Mouse (Mus musculus): ENCODE measurements around the gene Cxcr5. TPM values are rescaled to one million over a fixed set of nuclear protein-coding genes. Genes with fewer than 3 reads are reported as not detected.

The Cxcr5 gene
- polyA plus RNA-seq, 1 experiment from 2014 or later = 0.46 TPM

- no peaks in the 10 kb centered on the region for H3K9me3 ChIP-seq
- H3K4me3 ChIP-seq = peak overlapping the region; percentile 98
- no peak overlapping the region for H3K9ac ChIP-seq
- 5% methylated on average over 7 of the region's 7 CpGs for whole genome bisulfite sequencing
- no peaks in the 10 kb centered on the region for H3K27me3 ChIP-seq
- H3K36me3 ChIP-seq = peaks cover 10% of the 10 kb centered on the region
- H3K4me2 ChIP-seq = peak overlapping the region; percentile 81
- no peak for ATAC-seq (ENCODE audit: insufficient number of reproducible peaks, low FRiP score, low TSS enrichment, low read depth)
- H3K27ac ChIP-seq = peak overlapping the region; percentile 99
- peaks cover 82% of the 10 kb centered on the region for H3K4me1 ChIP-seq
Observed at GRCm38 (mm10) chr9:44487441-44487840, 74.2 kb downstream of the Cxcr5 start.

DNA sequence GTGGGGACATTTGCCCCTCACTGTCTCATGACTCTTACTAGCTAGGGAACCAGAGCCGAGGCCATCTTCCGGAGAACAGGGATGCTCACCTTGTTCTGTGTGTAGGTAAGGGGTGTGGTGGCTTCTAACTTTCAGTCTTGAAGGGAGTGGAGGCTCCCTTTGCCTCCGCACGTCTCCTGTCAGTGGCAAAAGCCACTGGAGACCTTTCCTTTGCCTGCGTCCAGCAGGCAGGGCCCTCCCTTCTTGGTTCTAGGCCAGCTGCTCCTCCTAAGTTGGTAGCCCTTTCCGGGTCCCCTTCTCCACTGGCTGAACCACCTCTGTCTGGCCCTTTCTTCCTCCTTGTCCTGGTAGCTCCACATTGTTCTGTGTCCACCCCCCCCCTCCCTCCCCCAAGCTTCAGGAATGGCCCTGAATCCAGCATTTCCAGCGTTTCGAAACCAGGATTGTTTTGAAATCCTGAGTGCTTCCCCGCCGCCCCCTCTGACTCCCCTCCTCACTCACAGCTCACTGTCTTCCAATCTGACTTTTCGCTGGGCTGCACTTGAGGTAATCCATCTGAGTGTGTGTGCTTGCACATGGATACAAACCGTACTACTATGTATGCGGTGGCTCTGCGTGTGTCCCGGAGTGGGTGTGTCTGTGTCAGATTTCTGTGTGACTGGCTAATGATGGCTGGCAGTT lies 74.8 kb downstream of the Cxcr5 start:
- no peak for ATAC-seq (ENCODE audit: insufficient number of reproducible peaks, low FRiP score, low TSS enrichment, low read depth)
- H3K9ac ChIP-seq = peak overlapping the region; percentile 24

GRCm38 (mm10) chr9:44486335-44486734 lies 75.3 kb downstream of the Cxcr5 start:
- Histone ChIP-seq H3K4me2 (peak overlapping the region; percentile 81), H3K36me3 (peaks cover 2% of the 10 kb centered on the region; the same call in 1 of the 2 replicates), H3K4me3 (peak overlapping the region; percentile 98), H3K9me3 (no peaks in the 10 kb centered on the region), H3K27me3 (no peaks in the 10 kb centered on the region), H3K4me1 (peaks cover 78% of the 10 kb centered on the region), H3K9ac (peak overlapping the region; percentile 24; the same call in 1 of the 2 replicates), H3K27ac (peak overlapping the region; percentile 99)
- no peak for ATAC-seq (ENCODE audit: insufficient number of reproducible peaks, low FRiP score, low TSS enrichment, low read depth)
- WGBS = 11% methylated on average over 3 of the region's 3 CpGs

More for the DNA sequence above, 74.8 kb downstream of the Cxcr5 start:
- H3K9me3 ChIP-seq = no peaks in the 10 kb centered on the region
- peak overlapping the region; percentile 98 for H3K4me3 ChIP-seq
- peak overlapping the region; percentile 81 for H3K4me2 ChIP-seq
- peak overlapping the region; percentile 99 for H3K27ac ChIP-seq
- 7% methylated on average over 15 of the region's 15 CpGs for WGBS
- no peaks in the 10 kb centered on the region for H3K27me3 ChIP-seq
- H3K4me1 ChIP-seq = peaks cover 83% of the 10 kb centered on the region
- H3K36me3 ChIP-seq = peaks cover 8% of the 10 kb centered on the region

DNA sequence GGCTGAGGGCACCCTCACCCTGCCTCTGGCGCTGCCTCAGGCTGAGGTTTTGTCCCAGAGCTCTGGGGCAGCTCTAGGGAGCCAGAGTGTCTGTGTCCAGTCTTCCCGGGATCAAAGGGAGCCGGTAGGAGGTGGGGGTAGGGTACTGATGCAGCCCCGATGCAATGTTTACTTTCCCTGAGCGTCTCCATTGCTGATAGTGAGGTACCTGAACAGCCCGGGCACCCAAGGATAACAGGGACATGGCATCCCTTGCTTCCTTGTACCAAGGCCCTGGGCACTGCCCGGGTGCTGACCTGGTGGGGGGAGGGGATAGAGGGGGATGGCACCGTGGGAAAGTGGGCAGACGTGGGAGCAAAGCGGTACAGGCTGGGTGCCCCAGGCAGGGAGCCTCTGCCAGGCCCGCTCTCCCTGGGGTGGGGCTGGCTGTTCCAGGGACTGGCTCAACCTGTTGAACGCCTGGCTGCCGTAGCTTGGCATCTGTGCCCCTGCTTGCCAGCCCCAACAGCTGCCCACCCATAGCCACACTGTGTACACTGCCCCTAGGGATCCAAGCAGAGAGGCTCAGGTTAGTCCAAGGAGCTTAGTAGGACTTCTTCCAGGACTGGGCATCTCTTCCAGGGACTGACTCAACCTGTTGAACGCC lies 76.0 kb downstream of the Cxcr5 start:
- H3K4me3 ChIP-seq = peak overlapping the region; percentile 98
- H3K27ac ChIP-seq = peak overlapping the region; percentile 99
- H3K9ac ChIP-seq = peak overlapping the region; percentile 24
- H3K27me3 ChIP-seq = no peaks in the 10 kb centered on the region
- WGBS = 20% methylated on average over 14 of the region's 14 CpGs
- peak overlapping the region; percentile 81 for H3K4me2 ChIP-seq
- H3K4me1 ChIP-seq = peaks cover 76% of the 10 kb centered on the region
- ATAC-seq (ENCODE audit: insufficient number of reproducible peaks, low FRiP score, low TSS enrichment, low read depth) = no peak
- no peaks in the 10 kb centered on the region for H3K36me3 ChIP-seq
- no peaks in the 10 kb centered on the region for H3K9me3 ChIP-seq

- Histone ChIP-seq H3K4me1 (peaks cover 76% of the 10 kb centered on the region), H3K36me3 (no peaks in the 10 kb centered on the region), H3K4me3 (peak overlapping the region; percentile 98), H3K4me2 (peak overlapping the region; percentile 81), H3K27ac (peak overlapping the region; percentile 99), H3K9ac (peak overlapping the region; percentile 24), H3K27me3 (no peaks in the 10 kb centered on the region), H3K9me3 (no peaks in the 10 kb centered on the region)
- WGBS = 18% methylated on average over 6 of the region's 6 CpGs
- no peak for ATAC-seq (ENCODE audit: insufficient number of reproducible peaks, low FRiP score, low TSS enrichment, low read depth)
Observed at GRCm38 (mm10) chr9:44485105-44485515, 76.6 kb downstream of the Cxcr5 start.

- peak overlapping the region; percentile 81 for H3K4me2 ChIP-seq
- H3K36me3 ChIP-seq = no peaks in the 10 kb centered on the region
- WGBS = 12% methylated on average over 7 of the region's 7 CpGs
- peak overlapping the region; percentile 98 for H3K4me3 ChIP-seq
- H3K27me3 ChIP-seq = no peaks in the 10 kb centered on the region
- peaks cover 75% of the 10 kb centered on the region for H3K4me1 ChIP-seq
- no peaks in the 10 kb centered on the region for H3K9me3 ChIP-seq
- peak overlapping the region; percentile 99 for H3K27ac ChIP-seq
- H3K9ac ChIP-seq = peak overlapping the region; percentile 97
- no peak for ATAC-seq (ENCODE audit: insufficient number of reproducible peaks, low FRiP score, low TSS enrichment, low read depth)
Observed at GRCm38 (mm10) chr9:44484311-44485104, 77.2 kb downstream of the Cxcr5 start.

DNA sequence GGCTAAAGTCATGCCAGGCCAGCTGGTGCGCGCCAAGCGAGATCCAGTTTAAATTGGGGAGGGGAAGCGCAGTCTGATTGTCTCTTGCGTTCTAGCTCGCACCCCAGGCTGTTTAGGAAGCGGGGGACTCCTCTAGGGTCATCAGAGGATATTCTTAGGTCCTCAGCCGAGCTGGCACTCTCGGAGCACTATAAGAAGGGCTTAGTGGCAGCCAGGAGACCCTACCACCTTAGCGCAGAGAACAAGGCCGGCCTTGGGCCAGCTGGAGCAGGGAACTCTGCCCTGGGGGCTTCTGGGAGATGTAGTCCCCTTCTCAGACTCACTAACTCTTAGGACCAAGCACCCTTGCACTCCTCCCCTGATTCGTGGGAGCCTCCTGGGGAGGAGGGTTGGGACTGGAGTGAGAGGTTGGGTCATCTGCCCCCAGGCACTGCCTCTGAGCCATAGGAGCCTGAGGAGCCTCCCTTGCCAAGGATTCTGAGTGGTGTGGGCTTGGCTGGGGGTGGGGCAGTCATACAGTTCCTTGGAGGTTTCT lies 78.1 kb downstream of the Cxcr5 start:
- H3K4me1 ChIP-seq = peaks cover 65% of the 10 kb centered on the region
- H3K36me3 ChIP-seq = no peaks in the 10 kb centered on the region

DNA sequence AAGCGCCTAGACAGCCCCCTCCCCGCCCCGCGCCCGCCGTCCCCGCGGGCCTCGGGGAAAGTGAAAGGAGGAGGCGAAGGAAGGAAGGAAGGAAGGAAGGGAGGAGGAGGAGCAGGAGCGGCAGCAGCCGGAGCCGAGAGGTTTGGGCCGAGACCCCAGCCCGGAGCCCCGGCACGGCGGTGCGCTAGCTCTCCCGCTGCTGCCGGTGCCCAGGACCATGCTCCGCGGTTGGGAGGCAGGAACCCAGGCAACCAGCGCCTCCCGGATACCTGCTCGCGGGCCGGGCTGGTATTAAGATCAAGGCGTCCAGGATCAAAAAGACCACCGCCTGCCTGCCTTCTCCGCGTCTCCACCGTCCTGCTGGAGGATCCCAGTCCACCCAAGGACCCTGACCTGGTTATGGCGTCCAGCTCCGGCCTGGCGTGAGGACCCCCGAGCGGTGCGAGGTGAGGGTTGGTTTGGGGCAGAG lies 78.6 kb downstream of the Cxcr5 start:
- no peaks in the 10 kb centered on the region for H3K9me3 ChIP-seq
- H3K4me3 ChIP-seq = peak overlapping the region; percentile 98
- H3K4me2 ChIP-seq = peak overlapping the region; percentile 81
- no peaks in the 10 kb centered on the region for H3K27me3 ChIP-seq
- no peak for ATAC-seq (ENCODE audit: insufficient number of reproducible peaks, low FRiP score, low TSS enrichment, low read depth)
- H3K27ac ChIP-seq = peak overlapping the region; percentile 99
- peaks cover 60% of the 10 kb centered on the region for H3K4me1 ChIP-seq
- WGBS = 0% methylated on average over 39 of the region's 39 CpGs
- no peaks in the 10 kb centered on the region for H3K36me3 ChIP-seq
- H3K9ac ChIP-seq = peak overlapping the region; percentile 97

More for the DNA sequence above, 78.1 kb downstream of the Cxcr5 start:
- WGBS = 0% methylated on average over 12 of the region's 12 CpGs
- Histone ChIP-seq H3K4me3 (peak overlapping the region; percentile 98), H3K27ac (peak overlapping the region; percentile 99), H3K4me2 (peak overlapping the region; percentile 81), H3K9me3 (no peaks in the 10 kb centered on the region), H3K27me3 (no peaks in the 10 kb centered on the region), H3K9ac (peak overlapping the region; percentile 97)
- no peak; the same call in 1 of the 2 replicates for ATAC-seq (ENCODE audit: insufficient number of reproducible peaks, low FRiP score, low TSS enrichment, low read depth)

DNA sequence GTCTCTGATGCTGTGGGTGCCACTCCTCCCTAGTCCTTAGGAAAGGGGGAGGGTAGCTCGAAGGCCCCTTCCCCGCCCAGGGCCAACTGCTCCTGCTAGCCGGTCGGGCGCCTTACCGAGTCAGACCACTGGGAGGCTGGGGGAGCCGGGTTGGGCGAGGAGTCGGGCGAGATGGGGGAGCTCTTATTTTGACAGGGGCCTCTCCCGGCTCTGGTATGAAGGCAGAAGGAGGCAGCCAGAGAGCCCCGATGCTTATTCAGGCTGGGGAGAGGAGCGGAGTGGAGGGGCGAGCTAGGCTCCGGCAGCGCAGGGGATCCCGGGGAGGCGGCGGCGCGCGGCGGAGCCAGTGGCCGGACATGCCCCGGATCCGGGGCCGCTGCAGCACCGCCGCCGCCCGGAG lies 79.1 kb downstream of the Cxcr5 start, which contains the start of gene Bcl9l:
Gene Bcl9l (plus strand): TSS at position 274 of the 400 bp plus-strand sequence.
- H3K9me3 ChIP-seq = no peaks in the 10 kb centered on the region
- no peaks in the 10 kb centered on the region for H3K36me3 ChIP-seq
- peaks cover 59% of the 10 kb centered on the region for H3K4me1 ChIP-seq
- peak within 1 kb of the TSS; percentile 99 for H3K27ac ChIP-seq
- WGBS = under 1% methylated on average over 30 of the region's 31 CpGs
- H3K9ac ChIP-seq = peak within 1 kb of the TSS; percentile 97
- H3K4me2 ChIP-seq = peak within 1 kb of the TSS; percentile 81
- peak; percentile 73 for ATAC-seq (ENCODE audit: insufficient number of reproducible peaks, low FRiP score, low TSS enrichment, low read depth)
- peak within 1 kb of the TSS; percentile 98 for H3K4me3 ChIP-seq
- H3K27me3 ChIP-seq = no peaks in the 10 kb centered on the region

- Histone ChIP-seq H3K27ac (peak overlapping the region; percentile 99), H3K36me3 (no peaks in the 10 kb centered on the region), H3K9ac (no peak overlapping the region), H3K4me2 (peak overlapping the region; percentile 81), H3K4me3 (peak overlapping the region; percentile 98), H3K4me1 (peaks cover 59% of the 10 kb centered on the region), H3K9me3 (no peaks in the 10 kb centered on the region), H3K27me3 (no peaks in the 10 kb centered on the region)
- WGBS = 9% methylated on average over 3 of the region's 3 CpGs
- no peak for ATAC-seq (ENCODE audit: insufficient number of reproducible peaks, low FRiP score, low TSS enrichment, low read depth)
Observed at GRCm38 (mm10) chr9:44482112-44482511, 79.6 kb downstream of the Cxcr5 start.

DNA sequence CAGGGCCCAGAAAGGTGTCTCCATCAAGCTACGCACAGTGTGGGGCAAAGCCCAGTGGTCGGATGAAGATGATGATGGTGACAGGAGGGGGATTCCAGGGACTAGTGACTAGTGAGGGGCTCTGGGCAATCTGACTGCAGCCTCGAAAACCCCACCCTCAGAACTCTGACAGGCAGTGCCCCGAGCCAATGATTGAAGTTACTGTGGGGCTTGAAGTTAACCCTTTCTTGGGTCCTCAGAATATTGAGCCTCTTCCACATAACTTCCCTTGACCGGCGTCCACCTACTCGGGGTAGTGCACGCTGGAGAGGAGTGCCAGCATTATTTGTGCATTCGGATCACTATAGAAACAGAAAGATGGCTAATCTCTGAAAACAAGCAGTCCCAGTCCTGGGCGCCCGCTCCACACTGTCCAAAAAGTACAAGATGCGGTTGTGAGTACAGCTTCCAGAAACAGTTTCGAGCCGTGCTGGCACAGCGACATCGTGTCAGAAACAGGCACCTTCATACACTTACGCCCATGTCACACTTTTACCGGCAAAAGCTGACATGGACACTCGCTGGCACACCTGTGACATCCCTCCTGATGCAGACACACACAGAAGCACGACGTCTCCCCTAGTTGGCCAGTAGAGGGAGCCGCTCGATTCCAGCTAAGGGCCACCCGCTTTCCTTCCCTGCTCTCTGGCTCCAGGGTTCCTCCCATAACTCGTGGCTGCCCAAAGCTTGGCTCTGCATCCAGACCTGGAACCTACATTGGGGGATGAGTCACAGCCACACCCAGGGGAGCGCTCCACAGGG lies 81.8 kb downstream of the Cxcr5 start:
- peak overlapping the region; percentile 83 for H3K4me2 ChIP-seq
- peak overlapping the region; percentile 82 for H3K9ac ChIP-seq
- WGBS = under 1% methylated on average over 26 of the region's 26 CpGs
- ATAC-seq (ENCODE audit: insufficient number of reproducible peaks, low FRiP score, low TSS enrichment, low read depth) = peak; percentile 41
- no peaks in the 10 kb centered on the region for H3K27me3 ChIP-seq
- no peaks in the 10 kb centered on the region for H3K9me3 ChIP-seq
- H3K27ac ChIP-seq = peak overlapping the region; percentile 100
- peak overlapping the region; percentile 77 for H3K4me3 ChIP-seq
- no peaks in the 10 kb centered on the region for H3K36me3 ChIP-seq
- peaks cover 36% of the 10 kb centered on the region for H3K4me1 ChIP-seq
